Mouse (Mus musculus): Measurements from ENCODE around the gene Lrrc46.

Lrrc46 gene

DNA sequence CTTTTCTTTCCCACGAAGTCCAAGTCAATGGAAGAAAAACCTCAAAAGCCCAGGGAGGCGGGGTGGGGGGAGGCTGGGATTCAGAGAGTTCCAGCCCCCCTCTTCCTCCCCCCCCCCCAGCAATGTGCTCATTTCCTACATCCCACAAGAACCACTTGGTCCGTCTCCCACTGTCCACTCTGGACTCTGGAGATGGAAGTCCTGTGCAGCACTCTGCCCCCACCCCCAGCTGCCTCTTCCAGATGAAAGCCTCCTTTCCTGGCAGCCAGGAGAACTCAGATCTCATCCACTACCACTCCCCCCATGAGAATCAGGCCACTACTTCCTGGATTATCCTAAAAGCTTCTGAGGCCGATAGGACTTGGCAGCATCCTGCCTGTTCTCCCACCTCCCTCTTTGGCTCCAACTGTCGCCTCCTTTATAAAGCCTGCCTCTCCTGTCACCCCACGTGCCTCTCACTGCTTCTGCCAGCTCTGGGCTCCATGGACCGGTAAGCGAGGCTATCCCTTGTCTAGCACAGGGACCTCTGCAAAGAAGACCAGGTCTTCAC is 28.0 kb downstream of the Lrrc46 start, which contains the start of gene Sp6:
Gene Sp6, plus strand, starts transcription at position 274 of the 550 bp plus-strand sequence.
- no peak for DNase-seq (ENCODE audit: low read depth, low spot score)

DNA sequence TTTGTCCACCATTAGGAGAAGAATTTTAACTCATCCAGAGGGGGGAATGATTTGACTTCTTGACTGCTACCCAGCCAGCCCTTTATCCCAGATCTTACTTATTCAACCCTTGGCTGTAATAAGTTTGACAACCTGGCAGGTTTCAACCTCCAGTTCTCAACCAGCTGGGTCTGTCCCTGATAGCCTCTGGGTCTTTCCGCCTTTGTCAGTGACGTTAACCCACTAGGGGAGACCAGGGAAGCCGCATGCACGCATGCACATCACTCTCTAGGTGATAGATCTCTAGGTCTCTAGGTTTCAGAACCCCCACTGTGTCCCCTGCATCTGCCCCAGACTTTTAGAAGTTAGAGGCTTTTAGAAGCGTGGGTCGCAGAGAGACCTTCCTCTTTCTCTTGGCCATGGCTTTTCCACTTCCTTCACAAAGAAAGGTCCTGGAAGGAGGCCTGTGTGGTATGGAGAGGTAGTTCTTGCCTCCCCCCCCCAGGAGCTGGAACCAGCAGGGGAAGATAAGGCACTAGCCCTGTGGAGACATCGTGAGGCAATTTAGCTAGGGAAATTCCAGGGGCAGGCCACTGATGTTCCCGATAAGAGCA is 31.9 kb downstream of the Lrrc46 start:
- no peak for DNase-seq (ENCODE audit: low read depth, low spot score)

DNA sequence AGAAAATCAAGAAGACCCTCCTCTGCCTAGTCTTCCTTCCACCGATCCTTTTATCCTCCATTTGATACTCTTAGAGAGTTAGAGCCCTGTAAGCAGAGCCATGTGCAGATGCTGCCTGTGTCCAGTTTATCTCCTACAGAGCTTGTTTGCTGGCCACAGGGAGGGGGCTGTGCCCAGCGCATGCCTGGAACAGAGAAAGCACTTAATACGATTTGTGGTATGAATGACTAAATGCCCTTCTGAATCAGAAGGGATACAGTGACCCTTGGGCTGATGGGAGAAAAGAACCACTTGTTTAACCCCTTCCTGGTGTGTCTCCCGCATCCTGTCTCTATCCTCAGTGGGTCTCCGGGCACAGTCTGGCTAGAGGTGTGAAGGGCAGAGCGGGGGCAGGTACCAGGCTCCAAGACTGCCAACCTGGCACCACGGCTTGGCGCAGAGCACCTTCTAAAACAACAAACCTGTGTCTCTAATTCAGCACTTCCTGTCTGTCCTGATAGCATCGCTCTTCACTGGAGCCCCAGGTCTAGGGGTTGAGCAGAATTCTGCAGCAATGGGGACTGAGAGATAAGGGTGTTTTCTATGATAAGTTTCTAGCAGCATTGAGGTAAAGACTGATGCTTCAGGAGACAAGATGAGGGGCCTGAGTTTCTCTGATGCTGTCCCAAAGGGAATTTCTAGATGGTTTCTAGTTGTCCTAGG is 34.0 kb downstream of the Lrrc46 start:
- no peak for DNase-seq (ENCODE audit: low read depth, low spot score)

DNA sequence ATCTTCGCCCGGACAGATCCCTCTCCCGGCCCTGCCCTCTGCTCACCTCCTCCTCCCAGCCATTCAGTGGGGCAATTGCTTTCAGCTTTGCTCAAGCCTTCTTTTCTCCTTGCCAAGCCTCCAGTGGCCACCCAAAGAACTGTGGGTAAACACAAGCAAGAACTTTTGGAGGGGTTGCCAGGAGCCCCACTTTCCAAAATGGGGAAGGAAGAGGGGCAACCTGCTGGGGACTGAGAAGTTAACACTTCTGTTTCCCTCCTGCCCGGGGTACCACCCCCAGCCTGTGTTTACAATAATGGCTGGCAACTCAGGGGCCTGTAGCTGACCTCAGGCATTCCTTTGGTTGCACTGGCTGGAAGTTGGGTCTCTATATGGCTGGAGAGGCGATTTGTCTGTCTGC is 38.0 kb downstream of the Lrrc46 start:
- DNase-seq (ENCODE audit: low read depth, low spot score), result no peak

DNA sequence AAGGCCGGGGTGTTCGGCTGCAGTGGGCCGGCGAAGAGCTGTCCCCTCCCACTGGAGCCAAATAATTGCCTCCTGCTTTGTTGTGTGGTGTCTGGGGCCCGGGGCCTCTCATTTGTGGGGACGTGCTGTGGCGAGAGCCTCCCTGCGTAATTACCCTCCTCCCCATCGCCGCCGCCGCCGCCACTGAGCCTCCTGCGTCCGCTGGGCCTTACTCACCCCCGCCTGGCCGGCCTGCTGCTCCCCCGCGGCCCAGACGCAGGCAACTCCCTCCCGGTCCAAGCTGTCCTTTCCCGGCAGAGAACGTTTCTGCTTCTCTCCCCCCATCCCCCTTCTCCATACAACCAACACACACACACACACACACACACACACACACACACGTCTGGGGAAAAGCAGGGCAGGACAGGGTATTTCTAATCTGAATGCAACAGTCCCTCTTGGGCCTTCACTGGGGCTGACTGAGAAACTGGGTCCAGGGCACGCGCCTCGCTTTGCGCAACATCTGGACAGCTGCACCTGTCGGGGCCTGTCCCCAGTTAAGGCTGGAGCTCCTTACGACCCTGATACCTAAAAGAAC is 43.7 kb downstream of the Lrrc46 start:
- DNase-seq (ENCODE audit: low read depth, low spot score), result no peak

DNA sequence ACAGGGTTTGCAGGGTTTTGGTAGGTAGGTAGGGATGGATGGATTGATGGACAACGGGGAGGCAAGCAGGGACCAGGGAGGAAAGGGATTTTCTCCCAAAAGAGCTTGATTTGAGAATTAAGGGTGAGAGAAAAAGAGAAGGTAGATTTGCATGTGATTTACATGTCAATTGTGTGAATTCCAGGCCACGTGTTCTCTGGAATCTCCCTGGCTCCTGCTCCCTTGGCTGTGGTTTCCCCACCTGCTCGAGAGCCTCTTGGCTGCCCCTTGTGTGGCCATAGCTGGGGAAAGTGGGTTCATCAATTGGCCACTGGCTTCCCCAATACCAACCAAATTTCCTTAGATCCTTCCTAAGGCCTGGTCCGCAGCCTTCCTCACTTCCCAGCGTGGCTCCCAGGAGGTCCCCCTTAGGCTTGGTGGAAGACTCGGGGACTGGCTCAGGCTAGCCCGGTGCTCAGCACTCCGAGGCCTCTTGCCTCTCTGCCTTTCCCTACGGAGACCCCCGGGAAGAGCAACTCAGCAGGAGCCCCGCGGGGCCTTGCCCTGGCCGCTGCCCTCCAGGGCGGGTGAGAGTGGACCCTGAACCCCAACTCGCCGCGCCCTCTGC is 44.3 kb downstream of the Lrrc46 start:
- DNase-seq (ENCODE audit: low read depth, low spot score), result no peak

DNA sequence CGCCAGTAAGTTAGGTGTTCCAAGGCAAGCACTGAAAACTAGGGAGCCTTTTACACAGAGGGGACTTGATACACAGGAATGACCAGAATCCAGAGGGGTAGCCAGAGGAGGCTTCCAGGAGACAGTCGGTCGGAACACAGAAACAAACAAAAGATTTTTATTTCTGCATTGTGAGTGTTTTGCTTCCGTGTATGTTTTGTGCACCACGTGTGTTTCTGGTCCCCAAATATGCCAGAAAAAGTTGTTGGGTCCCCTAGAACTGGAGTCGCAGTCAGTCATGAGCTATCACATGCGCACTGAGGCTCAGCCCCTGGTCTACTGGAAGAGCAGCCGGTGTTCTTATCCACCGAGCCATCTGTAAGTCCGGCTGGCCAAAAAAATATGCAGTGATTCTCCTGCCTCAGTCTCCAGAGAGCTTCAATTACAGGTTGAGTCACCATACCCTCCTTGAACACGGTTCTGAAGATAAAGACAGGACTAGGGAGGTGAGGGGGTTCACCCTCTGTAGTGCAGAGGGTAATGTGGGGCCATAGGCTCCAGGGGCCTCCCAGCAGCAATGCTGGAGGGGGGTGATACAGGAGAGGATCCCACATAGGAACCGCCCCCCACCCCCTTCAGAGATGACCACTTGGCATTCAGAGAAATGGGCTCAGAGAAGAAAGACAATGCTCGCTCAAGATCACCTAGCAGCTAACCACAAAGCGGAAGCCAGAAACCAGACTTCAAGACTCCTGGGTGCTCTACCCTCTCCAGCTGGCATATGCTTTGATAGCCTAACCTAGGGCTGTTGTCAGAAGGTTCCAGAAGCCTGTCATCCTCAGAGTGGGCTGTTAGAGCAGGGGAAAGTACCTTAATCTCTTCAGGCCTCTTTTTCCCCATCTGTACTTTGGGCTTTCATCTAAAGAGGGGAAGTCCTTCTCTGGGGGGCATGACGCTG is 45.1 kb downstream of the Lrrc46 start:
- DNase-seq (ENCODE audit: low read depth, low spot score), result no peak

DNA sequence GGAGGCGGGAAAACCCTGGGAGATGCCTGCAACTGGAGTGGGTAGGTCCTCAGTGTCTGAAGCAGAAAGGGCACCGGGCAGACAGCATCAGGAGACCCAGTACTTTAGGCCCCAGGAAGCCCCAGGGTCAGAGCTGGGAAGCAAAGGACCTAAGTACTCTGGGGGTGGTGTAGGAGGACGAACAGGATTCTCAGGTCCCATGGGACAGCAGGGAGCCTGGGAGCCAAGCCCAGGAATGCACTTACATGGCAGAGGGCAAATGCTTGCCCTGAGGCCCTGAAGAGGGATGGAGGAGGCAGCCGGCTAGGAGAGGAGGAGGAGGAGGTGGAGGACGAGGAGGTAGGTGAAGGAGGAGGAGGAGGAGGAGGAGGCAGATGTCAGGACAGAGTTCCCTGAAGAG is 46.2 kb downstream of the Lrrc46 start:
- no peak for DNase-seq (ENCODE audit: low read depth, low spot score)

DNA sequence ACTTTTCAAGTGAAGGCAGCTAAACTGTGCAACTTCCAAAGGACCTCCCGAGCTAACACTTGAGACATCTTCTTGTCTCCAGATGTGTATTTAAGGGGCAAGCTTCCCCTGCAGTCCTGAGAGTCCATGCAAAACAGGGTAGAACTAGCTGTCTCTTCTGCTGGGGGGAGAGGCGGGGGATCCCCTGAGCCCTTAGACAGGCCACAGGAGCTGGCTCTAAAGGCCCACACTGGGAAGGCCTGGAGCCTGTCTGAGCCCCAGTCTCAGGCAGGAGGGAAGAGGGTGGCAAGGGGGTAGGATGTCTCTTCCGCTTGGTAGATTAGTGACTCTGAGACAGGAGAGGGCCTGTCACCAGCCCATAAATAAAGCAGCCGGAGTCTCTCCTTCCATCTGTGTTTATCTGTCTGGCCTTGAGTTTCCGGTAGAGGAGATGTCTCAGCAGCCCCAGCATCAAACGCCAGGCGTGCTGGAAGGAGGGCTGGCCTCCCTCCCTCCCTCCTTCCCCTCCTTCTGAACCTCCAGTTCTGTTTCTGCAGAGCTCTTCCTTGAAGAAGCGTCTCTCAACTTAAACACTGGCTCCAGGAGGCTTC is 48.4 kb downstream of the Lrrc46 start:
- peak; percentile 70 for DNase-seq (ENCODE audit: low read depth, low spot score)

DNA sequence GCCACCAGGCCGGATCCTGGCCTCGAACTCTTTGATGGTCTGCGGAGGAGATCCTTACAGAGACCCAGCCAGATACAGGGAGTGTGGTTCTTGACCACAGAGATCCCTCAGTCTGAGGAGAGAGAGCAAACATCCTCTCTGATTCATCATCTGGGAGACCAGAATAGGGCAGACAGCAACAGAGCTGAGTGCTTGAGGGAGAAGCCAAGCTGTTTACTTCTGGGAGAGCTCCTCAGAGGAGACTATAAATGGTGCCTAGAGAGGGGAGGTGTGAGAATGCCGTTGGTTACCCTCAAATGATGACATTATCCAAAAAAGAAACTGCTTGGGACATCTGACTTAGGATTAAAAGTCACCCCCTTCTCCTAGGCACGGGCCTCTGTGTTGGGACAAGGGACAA is 49.7 kb downstream of the Lrrc46 start:
- no peak for DNase-seq (ENCODE audit: low read depth, low spot score)

DNA sequence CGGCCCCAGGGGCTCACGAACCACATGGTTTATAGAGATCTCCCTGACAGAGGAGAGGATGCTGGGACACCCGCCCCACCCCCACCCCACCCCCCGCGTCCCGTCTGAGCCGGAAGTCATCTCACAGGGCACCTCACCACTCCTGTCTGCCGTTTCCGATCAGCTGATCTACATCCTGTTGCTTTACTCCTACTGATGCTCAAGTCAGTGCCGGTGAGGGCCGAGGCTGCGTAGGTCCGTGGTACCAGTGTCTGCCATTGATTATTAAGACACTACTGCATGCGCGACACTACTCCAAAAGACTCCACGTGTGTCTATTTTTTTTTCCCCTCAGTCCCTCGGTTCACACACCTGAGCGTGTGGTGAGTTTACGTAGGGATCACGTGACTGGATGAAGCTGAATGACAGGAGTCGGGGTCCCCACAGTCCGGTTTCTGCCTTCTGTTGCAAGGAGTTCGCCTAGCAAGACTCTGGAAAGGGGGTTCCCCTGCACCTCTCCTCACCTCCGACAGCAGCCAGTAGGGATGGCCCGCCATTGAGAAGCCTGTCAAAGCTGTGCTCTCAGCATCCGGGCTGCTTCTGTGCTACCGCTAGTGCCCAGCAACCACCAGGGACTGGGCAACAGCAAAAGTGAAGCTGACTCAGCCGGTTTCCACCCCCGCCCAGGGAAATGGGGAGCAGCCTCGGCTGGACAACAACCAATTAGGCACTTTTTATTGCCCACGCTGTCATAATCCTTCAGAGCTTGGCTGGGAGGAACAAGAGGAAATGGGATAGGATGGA is 53.1 kb downstream of the Lrrc46 start:
- DNase-seq (ENCODE audit: low read depth, low spot score), result no peak

DNA sequence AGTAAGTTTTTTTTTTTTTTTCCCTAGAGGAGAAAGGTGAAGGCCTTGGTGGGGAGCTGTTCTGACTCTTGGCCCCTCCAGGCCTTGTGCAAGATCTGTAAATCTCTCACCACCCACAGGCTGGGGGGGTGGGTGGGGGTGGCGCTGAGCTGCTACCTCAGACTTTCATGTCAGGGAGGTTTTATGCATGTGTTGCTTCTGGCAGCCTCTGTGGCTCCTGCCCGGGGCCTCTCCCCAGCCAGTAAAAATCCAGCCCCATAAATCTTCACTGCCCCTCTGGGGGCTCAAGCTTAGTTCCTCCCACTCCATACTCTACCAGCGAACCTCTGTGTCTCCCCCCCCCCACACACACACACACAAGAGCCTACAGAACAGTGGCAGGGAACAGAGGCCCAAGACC is 54.7 kb downstream of the Lrrc46 start:
- no peak for DNase-seq (ENCODE audit: low read depth, low spot score)

DNA sequence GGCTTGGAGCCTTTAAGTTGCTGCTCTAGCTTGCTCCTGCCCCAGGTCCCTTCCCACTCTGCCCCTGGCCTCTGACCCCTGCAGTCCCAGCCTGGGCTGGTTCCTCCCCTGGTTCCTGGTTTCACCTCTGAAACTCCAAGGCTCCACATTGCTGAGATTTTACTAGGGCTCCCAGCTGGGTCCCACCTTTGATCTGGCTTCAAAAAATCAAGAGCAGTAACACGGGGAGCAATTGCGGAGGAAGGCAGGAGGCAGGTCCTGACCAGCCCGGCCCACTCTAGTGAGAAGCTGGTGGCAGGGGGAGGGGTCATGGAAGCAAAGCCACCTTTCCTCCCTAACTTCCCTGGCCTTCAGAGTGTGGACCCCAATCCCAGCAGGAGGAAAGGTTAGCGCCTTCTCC is 56.3 kb downstream of the Lrrc46 start:
- no peak for DNase-seq (ENCODE audit: low read depth, low spot score)

Measured in mesoderm, embryonic 11.5 days (tissue).